In genomic region chr5:130623206-130623605, GRCm38 (mm10) we compare ENCODE assay signal across 8 mouse cellular contexts.
A peak's percentile ranks its signal among the peaks of the same experiment; 100 is the strongest.
DNase-seq lines count a peak whose midpoint lies in the region; ATAC-seq and TF ChIP-seq lines count a peak whose summit lies in the region.

No protein-coding gene starts in this region.

- H3K4me2 ChIP-seq in heart, embryonic 15.5 days = no peak overlapping the region
- no peak overlapping the region for H3K4me2 ChIP-seq in myocyte (ENCODE audit: low read depth)

- no peaks in the 10 kb centered on the region for H3K9me3 ChIP-seq in heart, embryonic 15.5 days (replicated peaks)

- DNase-seq in NIH3T3 (ENCODE audit: low read depth) = peak; percentile 96
- peak; percentile 97 for DNase-seq in brain, adult 2 months (ENCODE audit: low read depth, low spot score)
- DNase-seq in fat pad, adult 2 months (ENCODE audit: extremely low read depth, low read depth, low spot score) = peak; percentile 14
- peak; percentile 32 to 50 for DNase-seq in kidney, postnatal 25 days
- no peak for DNase-seq in frontal cortex, adult 2 months (ENCODE audit: extremely low spot score in 1 of 2, low spot score in 1 of 2)
- no peak for DNase-seq in natural killer cell, adult 2 months (ENCODE audit: low spot score in 2 of 2)

- 0 out of 2 replicates have a peak overlapping the region, but pooled peaks have one; percentile 7 for H3K27ac ChIP-seq in heart, embryonic 15.5 days

- ATAC-seq in heart, embryonic 15.5 days (replicated peaks; ENCODE audit: insufficient number of reproducible peaks, insufficient read depth, low FRiP score, low read depth) = peak; percentile 82

- H3K4me3 ChIP-seq in heart, embryonic 15.5 days = no peak overlapping the region
- H3K4me3 ChIP-seq in myocyte = no peak overlapping the region

- no peaks in the 10 kb centered on the region for H3K27me3 ChIP-seq in heart, embryonic 15.5 days
- H3K27me3 ChIP-seq in myocyte (ENCODE audit: control insufficient read depth, insufficient read depth, insufficient read length) = no peaks in the 10 kb centered on the region

- TF ChIP-seq POLR2A in myocyte (IDR thresholded peaks at IDR 0.05; ENCODE audit: insufficient read length, low read depth) = no peak

- 0 out of 2 replicates have a peak, but pooled peaks cover 4% of the 10 kb centered on the region for H3K4me1 ChIP-seq in heart, embryonic 15.5 days (replicated peaks)

- no peak overlapping the region for H3ac ChIP-seq in myocyte (ENCODE audit: control insufficient read depth, insufficient read length)

- no peaks in the 10 kb centered on the region for H3K79me2 ChIP-seq in myocyte (ENCODE audit: control insufficient read depth, insufficient read depth)

- H3K36me3 ChIP-seq in heart, embryonic 15.5 days = no peaks in the 10 kb centered on the region
- no peaks in the 10 kb centered on the region for H3K36me3 ChIP-seq in myocyte (ENCODE audit: control insufficient read depth, insufficient read depth)

- 24% methylated on average over 5 of the region's 5 CpGs for WGBS in heart, embryonic 15.5 days

- no peak overlapping the region for H3K9ac ChIP-seq in heart, embryonic 15.5 days

TF ChIP-seq in myocyte, 11 proteins besides CTCF, POLR2A, EP300 and RAD21:
- 0 out of 2 replicates have a peak, but pooled peaks have one; percentile 36 for TF ChIP-seq CEBPB (IDR thresholded peaks at IDR 0.05; ENCODE audit: insufficient read depth, poor library complexity, severe bottlenecking)
- no peak for TF ChIP-seq E2F4 (IDR thresholded peaks at IDR 0.05; ENCODE audit: insufficient read depth)

Comparison
In these comparisons a context has a peak if more than half of its experiments do, and no peak if none do; other contexts are left out.
1. DNase-seq: peak in NIH3T3 (single experiment), brain, adult 2 months (single experiment), fat pad, adult 2 months (single experiment) and kidney, postnatal 25 days (2 of 2); none in frontal cortex, adult 2 months (0 of 2) and natural killer cell, adult 2 months (0 of 2).